Mouse (Mus musculus): Measurements from ENCODE around the gene Rala. TPM values are rescaled to one million over a fixed set of nuclear protein-coding genes. Genes with fewer than 3 reads are reported as not detected.
A peak's percentile ranks its signal among the peaks of the same experiment; 100 is the strongest.
"Not testable (repeated sequence)": the region's sequence is repeated elsewhere in the genome, so short reads cannot be mapped to it uniquely, and the experiment has no call there.

Gene Rala
- total RNA-seq (2021): 10 to 100 TPM; 58.7 to 59.4 TPM
- long read RNA-seq, experiment 1, transcript Rala-201 (5 exons, 2,688 nt): major isoform, 67 of 79 reads
- long read RNA-seq, experiment 1, partial matches to known transcripts: 10 of 79 reads
- long read RNA-seq, experiment 1, other reads (novel, unspliced or antisense): 2 of 79 reads
- long read RNA-seq, experiment 2, transcript Rala-201 (5 exons, 2,688 nt): major isoform, 91 of 110 reads
- long read RNA-seq, experiment 2, partial matches to known transcripts: 16 of 110 reads
- long read RNA-seq, experiment 2, other reads (novel, unspliced or antisense): 3 of 110 reads

DNA sequence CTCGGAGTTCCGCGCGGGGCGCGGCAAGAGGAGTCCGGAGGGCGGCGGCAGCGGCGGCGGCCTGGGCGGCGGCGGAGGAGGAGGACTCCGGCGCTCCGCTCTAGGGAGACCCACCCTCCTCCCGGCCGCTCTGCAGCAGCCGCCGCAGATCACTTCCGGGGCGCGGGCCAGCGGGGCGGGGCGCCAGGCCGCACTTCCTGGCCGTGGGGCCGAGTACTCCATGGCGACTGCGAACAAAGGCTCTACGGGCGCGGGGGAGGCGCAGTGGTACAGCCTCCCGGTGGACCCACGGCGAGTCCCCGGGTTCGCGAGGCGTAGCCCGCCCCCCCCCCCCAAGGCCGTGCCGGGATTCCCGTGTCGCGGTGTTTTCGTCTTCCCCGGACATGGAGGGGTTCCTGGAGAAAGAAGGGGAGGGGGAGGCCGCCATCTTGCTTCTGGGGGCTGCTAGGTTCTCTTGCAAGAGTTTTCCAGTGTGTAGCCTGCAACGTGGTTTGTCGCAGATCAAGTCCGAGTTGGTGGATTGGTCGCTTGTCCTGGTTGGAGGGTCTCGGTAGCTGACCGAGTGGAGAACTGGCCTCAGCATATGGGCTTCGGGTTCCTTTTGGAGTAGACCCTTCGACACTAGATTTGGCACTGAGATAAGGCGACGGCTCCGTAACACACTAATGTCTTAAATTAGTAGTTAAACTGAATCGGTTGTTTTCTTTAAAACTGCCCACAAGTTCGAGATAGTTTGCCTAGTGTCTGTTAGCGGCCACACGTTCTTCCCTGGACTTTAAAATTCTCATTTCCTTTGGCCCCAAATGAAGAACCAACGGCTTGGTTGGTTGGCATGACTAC, at the start of gene Rala:
TSS of gene Rala (minus strand) at position 162 of the 840 bp plus-strand sequence.
- DNase-seq (ENCODE audit: low spot score in 2 of 2): peak; percentile 92 to 95
- Histone ChIP-seq H3K4me3 (peak within 1 kb of the TSS; percentile 61), H3K27ac (peak within 1 kb of the TSS; percentile 98)
- no peak for TF ChIP-seq CTCF (conservative IDR thresholded peaks at IDR 0.05)

- Histone ChIP-seq H3K27ac (peak overlapping the region; percentile 87; the same call in 1 of the 2 replicates), H3K4me3 (peak overlapping the region; percentile 93)
- DNase-seq (ENCODE audit: low spot score in 2 of 2): no peak
- no peak for TF ChIP-seq CTCF (conservative IDR thresholded peaks at IDR 0.05)
These were observed 49.4 kb upstream of the Rala start for GRCm38 (mm10) chr13:17993515-17993847.

GRCm38 (mm10) chr13:17992697-17993514, 48.9 kb upstream of the Rala start, which contains the start of gene Yae1d1:
Gene Yae1d1 (minus strand): TSS chr13:17993349.
- H3K27ac ChIP-seq: peak within 1 kb of the TSS; percentile 87
- H3K4me3 ChIP-seq: peak within 1 kb of the TSS; percentile 93
- DNase-seq (ENCODE audit: low spot score in 2 of 2): peak; percentile 87 to 95
- TF ChIP-seq CTCF (conservative IDR thresholded peaks at IDR 0.05): peak; percentile 58

DNA sequence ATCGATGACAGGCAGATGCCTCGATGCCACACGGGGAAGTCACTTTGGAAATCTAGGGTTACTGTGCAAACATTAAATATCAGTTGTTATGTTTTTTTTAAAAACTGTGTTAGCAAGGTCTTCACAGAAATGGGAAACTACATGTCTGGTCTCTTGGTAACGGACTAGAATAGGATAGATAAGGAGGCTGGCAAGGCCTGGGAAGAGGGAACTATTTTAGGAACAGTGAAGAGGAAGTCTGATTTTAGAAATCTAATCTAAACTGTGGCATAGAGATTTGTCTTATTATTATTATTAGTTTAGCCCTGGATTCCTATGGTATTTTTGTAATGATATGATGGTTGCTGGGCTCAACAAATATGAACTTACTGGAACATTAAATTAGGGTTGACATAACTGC, 48.0 kb upstream of the Rala start:
- DNase-seq (ENCODE audit: low spot score in 2 of 2): no peak
- TF ChIP-seq CTCF (conservative IDR thresholded peaks at IDR 0.05): no peak
- H3K27ac ChIP-seq: no peak overlapping the region
- H3K4me3 ChIP-seq: peak overlapping the region; percentile 93

DNA sequence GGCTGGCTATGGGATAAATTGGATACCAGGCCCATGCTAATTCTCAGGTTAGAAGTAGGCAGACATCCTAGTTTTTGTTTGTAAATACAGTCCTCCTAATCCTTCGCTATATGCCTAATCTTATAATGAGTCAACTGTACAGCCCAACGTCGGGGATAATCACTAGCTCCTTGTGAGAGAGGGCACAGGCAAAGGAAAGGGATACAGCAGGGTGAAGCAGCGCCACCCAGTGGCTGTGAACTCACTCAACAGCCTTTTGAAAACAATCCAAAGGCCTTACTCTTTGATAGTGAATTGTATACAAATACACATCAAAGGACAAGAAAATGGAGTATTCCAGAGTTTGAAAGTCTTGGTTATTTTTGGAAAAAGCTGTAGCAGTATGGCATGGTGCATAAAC, 39.2 kb upstream of the Rala start:
- no peak overlapping the region for H3K4me3 ChIP-seq
- peak; percentile 38 to 69 for DNase-seq (ENCODE audit: low spot score in 2 of 2)
- H3K27ac ChIP-seq: no peak overlapping the region
- peak; percentile 98 for TF ChIP-seq CTCF (conservative IDR thresholded peaks at IDR 0.05)

GRCm38 (mm10) chr13:17982634-17983033, 38.6 kb upstream of the Rala start:
- no peak overlapping the region for H3K4me3 ChIP-seq
- H3K27ac ChIP-seq: no peak overlapping the region
- no peak for TF ChIP-seq CTCF (conservative IDR thresholded peaks at IDR 0.05)
- DNase-seq (ENCODE audit: low spot score in 2 of 2): no peak

- DNase-seq (ENCODE audit: low spot score in 2 of 2): no peak
- Histone ChIP-seq H3K4me3 (no peak overlapping the region), H3K27ac (no peak overlapping the region)
- no peak for TF ChIP-seq CTCF (conservative IDR thresholded peaks at IDR 0.05)
These were observed 33.1 kb upstream of the Rala start for GRCm38 (mm10) chr13:17976854-17977739.

DNA sequence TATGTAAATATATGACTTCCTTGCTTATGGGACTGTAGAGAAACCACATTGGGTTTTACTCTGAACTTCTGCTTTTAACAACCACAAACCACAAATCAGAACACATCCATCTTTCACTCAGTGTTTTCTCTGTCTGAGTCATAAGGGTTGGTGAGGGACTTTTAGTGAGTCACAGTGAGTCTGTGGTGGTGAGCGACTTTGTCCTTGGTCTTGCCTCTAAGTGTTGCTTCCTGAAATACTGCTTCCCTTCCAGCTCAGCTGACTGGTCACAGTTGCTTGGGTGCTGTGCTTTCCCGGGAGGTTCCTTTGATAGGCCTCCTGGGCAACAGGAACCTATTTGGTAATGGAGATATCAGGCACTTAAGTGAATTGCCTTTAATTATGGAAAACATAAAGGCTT, 31.9 kb upstream of the Rala start:
- TF ChIP-seq CTCF (conservative IDR thresholded peaks at IDR 0.05): no peak
- Histone ChIP-seq H3K27ac (no peak overlapping the region), H3K4me3 (no peak overlapping the region)
- no peak for DNase-seq (ENCODE audit: low spot score in 2 of 2)

GRCm38 (mm10) chr13:17975457-17975856, 31.4 kb upstream of the Rala start:
- H3K4me3 ChIP-seq: no peak overlapping the region
- no peak for TF ChIP-seq CTCF (conservative IDR thresholded peaks at IDR 0.05)
- DNase-seq (ENCODE audit: low spot score in 2 of 2): no peak
- no peak overlapping the region for H3K27ac ChIP-seq

GRCm38 (mm10) chr13:17974734-17975133, 30.7 kb upstream of the Rala start:
- no peak overlapping the region for H3K27ac ChIP-seq
- TF ChIP-seq CTCF (conservative IDR thresholded peaks at IDR 0.05): no peak
- no peak overlapping the region for H3K4me3 ChIP-seq
- DNase-seq (ENCODE audit: low spot score in 2 of 2): no peak

GRCm38 (mm10) chr13:17960613-17961012, 16.6 kb upstream of the Rala start:
- TF ChIP-seq CTCF (conservative IDR thresholded peaks at IDR 0.05): no peak
- Histone ChIP-seq H3K27ac (no peak overlapping the region), H3K4me3 (no peak overlapping the region)
- no peak for DNase-seq (ENCODE audit: low spot score in 2 of 2)

- no peak overlapping the region for H3K27ac ChIP-seq
- no peak overlapping the region for H3K4me3 ChIP-seq
- no peak for DNase-seq (ENCODE audit: low spot score in 2 of 2)
- TF ChIP-seq CTCF (conservative IDR thresholded peaks at IDR 0.05): no peak
These were observed 10.2 kb upstream of the Rala start for GRCm38 (mm10) chr13:17954282-17954681.

DNA sequence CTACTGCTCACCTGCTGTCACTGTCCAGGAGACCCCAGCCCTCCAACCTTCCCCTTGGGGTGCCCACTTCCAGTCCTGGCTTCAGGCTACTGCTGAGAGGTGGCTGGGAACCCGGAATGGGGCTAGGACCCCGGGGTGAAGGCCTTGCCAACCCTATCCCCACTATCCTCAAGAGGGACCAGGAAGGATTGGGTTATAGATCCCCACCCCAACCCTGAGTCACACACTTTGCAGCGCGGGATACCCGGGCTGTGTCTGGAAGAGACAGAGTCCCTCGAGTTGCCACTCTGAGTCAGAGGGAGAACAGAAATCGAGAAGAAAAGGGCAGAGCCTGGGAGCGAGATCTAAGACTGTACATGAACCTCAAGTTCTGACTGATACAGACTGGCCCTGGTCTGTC, 6.5 kb upstream of the Rala start:
- not testable (repeated sequence) for H3K27ac ChIP-seq; H3K4me3 ChIP-seq; DNase-seq (ENCODE audit: low spot score in 2 of 2)

Measured in layer of hippocampus, adult 2 months (tissue).